ENCODE assay signal across 13 mouse cellular contexts in the genomic region with DNA sequence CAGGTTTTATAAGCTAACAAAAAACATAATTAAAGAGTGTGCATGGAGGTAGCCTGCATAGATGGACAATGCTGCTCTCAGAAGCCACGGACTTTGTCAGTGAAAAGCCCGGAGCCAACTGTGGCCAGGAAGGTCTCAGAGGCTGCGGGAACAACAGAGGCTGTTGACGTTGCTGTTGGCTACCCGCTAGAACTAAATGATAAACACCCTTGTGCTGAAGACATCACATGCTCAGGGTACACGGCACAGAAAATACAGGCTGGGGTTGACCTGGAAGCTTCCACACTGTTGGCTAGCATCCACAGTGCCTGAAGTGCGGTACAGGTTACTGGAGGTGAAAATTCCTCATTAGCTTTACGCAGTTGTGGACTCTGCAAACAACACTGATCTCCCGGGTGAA.
"Had no signal": no experiment of that assay in that cellular context is flagged by ENCODE, and none has a peak within 500 bp of the region (broad histone marks: within the 10 kb centered on the region; RNA-seq: fewer than 3 reads in every experiment).

No protein-coding gene starts in this region.

- DNase-seq: lung, embryonic 14.5 days; lung, postnatal 10 days; lung, postnatal 4 days; midbrain, embryonic 14.5 days; right cerebral cortex, adult 18-20 months; right cerebral cortex, postnatal 25 days; thymus, postnatal 36 days had no signal

- H3K9ac ChIP-seq: intestine, embryonic 15.5 days; limb, embryonic 15.5 days; liver, embryonic 12.5 days; lung, embryonic 14.5 days; neural tube, embryonic 15.5 days had no signal

- H3K36me3 ChIP-seq: intestine, embryonic 15.5 days; limb, embryonic 15.5 days; liver, embryonic 12.5 days; midbrain, embryonic 10.5 days; neural tube, embryonic 15.5 days had no signal

- H3K4me1 ChIP-seq: intestine, embryonic 15.5 days; liver, embryonic 12.5 days; midbrain, embryonic 10.5 days; neural tube, embryonic 15.5 days had no signal

- H3K27ac ChIP-seq: intestine, embryonic 15.5 days; limb, embryonic 15.5 days; liver, embryonic 12.5 days; midbrain, embryonic 10.5 days; neural tube, embryonic 15.5 days had no signal

- H3K27me3 ChIP-seq: intestine, embryonic 15.5 days; limb, embryonic 15.5 days; liver, embryonic 12.5 days; neural tube, embryonic 15.5 days had no signal

- H3K4me3 ChIP-seq: intestine, embryonic 15.5 days; limb, embryonic 15.5 days; liver, embryonic 12.5 days; midbrain, embryonic 10.5 days; myocyte; neural tube, embryonic 15.5 days had no signal

- H3K9me3 ChIP-seq: intestine, embryonic 15.5 days; limb, embryonic 15.5 days; liver, embryonic 12.5 days; midbrain, embryonic 10.5 days; neural tube, embryonic 15.5 days had no signal
